Mouse (Mus musculus): ENCODE results near the gene Gm13271.
"Not testable (repeated sequence)": the region's sequence is repeated elsewhere in the genome, so short reads cannot be mapped to it uniquely, and the experiment has no call there.

The Gm13271 gene

GRCm38 (mm10) chr4:88761776-88762175 is 7.1 kb downstream of the Gm13271 start:
- peak; percentile 74 for DNase-seq

GRCm38 (mm10) chr4:88762341-88762740 is 7.7 kb downstream of the Gm13271 start:
- peak; percentile 21 for DNase-seq

DNA sequence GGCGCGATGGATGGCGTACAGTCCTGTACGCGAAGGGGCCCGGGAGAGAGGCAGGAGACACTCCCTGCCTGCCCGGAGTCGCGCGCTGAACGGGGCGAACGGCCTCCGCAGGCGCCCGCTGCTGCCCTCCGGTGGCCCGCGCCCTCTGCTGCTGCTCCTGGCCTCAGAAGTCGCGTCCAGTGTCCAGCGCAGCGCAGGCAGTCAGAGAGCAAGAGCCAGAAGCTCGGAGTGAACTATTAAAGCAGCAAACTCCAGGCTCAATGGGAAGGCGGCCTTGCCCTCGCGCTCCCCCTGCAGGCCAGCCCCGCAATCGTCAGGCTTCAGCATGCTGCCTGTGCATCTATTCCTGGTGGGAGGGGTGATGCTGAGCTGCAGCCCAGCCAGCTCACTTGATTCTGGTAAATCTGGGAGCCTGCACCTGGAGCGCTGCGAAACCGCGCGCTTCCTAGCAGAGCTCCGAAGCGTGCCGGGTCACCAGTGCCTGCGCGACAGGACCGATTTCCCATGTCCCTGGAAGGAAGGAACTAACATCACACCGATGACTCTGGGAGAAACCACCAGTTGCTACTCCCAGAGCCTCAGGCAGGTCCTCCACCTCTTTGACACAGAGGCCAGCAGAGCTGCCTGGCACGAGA is 8.8 kb downstream of the Gm13271 start:
- peak; percentile 74 for DNase-seq

DNA sequence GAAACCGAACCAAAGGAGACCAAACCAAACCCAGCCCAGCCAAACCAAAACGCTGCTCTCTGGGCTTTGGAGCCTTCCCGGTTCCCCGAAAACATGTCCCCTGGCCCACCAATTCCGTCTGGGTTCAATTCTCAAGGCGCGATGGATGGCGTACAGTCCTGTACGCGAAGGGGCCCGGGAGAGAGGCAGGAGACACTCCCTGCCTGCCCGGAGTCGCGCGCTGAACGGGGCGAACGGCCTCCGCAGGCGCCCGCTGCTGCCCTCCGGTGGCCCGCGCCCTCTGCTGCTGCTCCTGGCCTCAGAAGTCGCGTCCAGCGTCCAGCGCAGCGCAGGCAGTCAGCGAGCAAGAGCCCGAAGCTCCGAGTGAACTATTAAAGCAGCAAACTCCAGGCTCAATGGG is 18.9 kb downstream of the Gm13271 start, which contains the start of gene Gm13290:
TSS of gene Gm13290 (plus strand) at position 301 of the 400 bp plus-strand sequence.
- DNase-seq: not testable (repeated sequence)

DNA sequence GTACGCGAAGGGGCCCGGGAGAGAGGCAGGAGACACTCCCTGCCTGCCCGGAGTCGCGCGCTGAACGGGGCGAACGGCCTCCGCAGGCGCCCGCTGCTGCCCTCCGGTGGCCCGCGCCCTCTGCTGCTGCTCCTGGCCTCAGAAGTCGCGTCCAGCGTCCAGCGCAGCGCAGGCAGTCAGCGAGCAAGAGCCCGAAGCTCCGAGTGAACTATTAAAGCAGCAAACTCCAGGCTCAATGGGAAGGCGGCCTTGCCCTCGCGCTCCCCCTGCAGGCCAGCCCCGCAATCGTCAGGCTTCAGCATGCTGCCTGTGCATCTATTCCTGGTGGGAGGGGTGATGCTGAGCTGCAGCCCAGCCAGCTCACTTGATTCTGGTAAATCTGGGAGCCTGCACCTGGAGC is 22.0 kb downstream of the Gm13271 start, which contains the start of gene Gm13289:
TSS of gene Gm13289 (plus strand) at position 301 of the 400 bp plus-strand sequence.
- not testable (repeated sequence) for DNase-seq

- DNase-seq: not testable (repeated sequence)
Observed at GRCm38 (mm10) chr4:88779550-88779949, 24.9 kb downstream of the Gm13271 start, which contains the start of gene Gm13272. Gene Gm13272 (plus strand): TSS chr4:88779850.

DNA sequence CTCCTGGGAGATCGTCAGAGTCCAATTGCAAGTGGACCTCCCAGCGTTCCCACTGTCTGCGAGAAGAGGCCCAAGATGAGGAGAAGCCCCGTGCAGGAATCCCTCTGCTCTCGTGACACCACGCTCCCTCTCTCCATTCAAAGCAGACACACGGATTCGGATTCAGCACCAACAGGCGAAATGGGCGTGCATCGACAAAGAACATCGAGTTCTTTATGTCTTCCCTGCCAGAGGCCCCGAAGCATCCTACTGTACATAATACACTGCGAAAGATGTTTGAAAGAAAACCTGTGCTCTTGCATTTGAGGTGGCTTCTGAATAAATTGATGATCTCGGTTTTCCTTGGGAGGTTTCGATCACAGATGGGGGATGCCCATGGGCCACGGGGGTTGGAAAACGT is 25.7 kb downstream of the Gm13271 start:
- DNase-seq: peak; percentile 15

DNA sequence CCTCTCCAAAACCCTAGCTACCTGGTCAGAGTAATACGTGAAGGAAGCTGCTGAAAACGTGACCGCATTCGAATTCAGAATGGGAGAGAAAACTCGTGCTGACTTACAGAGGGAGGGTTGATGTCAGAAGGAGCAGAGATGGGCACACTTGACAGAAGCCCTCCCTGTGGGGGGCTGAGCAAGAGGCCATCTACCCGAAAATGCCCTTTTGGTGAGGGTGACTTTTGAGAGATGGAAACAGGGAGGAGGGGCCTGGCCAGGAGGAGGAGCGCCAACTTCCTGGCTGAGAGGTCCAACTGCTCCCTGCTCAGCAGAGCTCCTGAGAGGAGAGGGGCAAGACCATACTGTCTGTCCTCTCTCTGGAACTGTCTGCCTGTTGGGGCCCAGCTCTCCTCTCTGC is 27.2 kb downstream of the Gm13271 start, which contains the start of gene Ifnz:
TSS of gene Ifnz (plus strand) at position 301 of the 400 bp plus-strand sequence.
- not testable (repeated sequence) for DNase-seq

- peak; percentile 13 for DNase-seq
Observed at GRCm38 (mm10) chr4:88782335-88782734, 27.7 kb downstream of the Gm13271 start.

GRCm38 (mm10) chr4:88785409-88785808 is 30.7 kb downstream of the Gm13271 start, which contains the start of gene Gm13276:
Gene Gm13276 (plus strand): TSS chr4:88785709.
- not testable (repeated sequence) for DNase-seq

DNA sequence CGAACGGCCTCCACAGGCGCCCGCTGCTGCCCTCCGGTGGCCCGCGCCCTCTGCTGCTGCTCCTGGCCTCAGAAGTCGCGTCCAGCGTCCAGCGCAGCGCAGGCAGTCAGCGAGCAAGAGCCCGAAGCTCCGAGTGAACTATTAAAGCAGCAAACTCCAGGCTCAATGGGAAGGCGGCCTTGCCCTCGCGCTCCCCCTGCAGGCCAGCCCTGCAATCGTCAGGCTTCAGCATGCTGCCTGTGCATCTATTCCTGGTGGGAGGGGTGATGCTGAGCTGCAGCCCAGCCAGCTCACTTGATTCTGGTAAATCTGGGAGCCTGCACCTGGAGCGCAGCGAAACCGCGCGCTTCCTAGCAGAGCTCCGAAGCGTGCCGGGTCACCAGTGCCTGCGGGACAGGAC is 33.7 kb downstream of the Gm13271 start, which contains the start of gene Gm13277:
TSS of gene Gm13277 (plus strand) at position 231 of the 400 bp plus-strand sequence.
- peak; percentile 84 for DNase-seq

DNA sequence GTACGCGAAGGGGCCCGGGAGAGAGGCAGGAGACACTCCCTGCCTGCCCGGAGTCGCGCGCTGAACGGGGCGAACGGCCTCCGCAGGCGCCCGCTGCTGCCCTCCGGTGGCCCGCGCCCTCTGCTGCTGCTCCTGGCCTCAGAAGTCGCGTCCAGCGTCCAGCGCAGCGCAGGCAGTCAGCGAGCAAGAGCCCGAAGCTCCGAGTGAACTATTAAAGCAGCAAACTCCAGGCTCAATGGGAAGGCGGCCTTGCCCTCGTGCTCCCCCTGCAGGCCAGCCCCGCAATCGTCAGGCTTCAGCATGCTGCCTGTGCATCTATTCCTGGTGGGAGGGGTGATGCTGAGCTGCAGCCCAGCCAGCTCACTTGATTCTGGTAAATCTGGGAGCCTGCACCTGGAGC is 36.6 kb downstream of the Gm13271 start, which contains the start of gene Gm13278:
TSS of gene Gm13278 (plus strand) at position 301 of the 400 bp plus-strand sequence.
- not testable (repeated sequence) for DNase-seq

GRCm38 (mm10) chr4:88793936-88794675 is 39.4 kb downstream of the Gm13271 start, which contains the start of gene Gm13275:
Gene Gm13275 (plus strand): TSS chr4:88794487.
- peak; percentile 50 for DNase-seq

DNA sequence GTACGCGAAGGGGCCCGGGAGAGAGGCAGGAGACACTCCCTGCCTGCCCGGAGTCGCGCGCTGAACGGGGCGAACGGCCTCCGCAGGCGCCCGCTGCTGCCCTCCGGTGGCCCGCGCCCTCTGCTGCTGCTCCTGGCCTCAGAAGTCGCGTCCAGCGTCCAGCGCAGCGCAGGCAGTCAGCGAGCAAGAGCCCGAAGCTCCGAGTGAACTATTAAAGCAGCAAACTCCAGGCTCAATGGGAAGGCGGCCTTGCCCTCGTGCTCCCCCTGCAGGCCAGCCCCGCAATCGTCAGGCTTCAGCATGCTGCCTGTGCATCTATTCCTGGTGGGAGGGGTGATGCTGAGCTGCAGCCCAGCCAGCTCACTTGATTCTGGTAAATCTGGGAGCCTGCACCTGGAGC is 42.4 kb downstream of the Gm13271 start, which contains the start of gene Gm13279:
TSS of gene Gm13279 (plus strand) at position 301 of the 400 bp plus-strand sequence.
- not testable (repeated sequence) for DNase-seq

DNA sequence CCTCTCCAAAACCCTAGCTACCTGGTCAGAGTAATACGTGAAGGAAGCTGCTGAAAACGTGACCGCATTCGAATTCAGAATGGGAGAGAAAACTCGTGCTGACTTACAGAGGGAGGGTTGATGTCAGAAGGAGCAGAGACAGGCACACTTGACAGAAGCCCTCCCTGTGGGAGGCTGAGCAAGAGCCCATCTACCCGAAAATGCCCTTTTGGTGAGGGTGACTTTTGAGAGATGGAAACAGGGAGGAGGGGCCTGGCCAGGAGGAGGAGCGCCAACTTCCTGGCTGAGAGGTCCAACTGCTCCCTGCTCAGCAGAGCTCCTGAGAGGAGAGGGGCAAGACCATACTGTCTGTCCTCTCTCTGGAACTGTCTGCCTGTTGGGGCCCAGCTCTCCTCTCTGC is 44.7 kb downstream of the Gm13271 start, which contains the start of gene Gm13285:
TSS of gene Gm13285 (plus strand) at position 301 of the 400 bp plus-strand sequence.
- not testable (repeated sequence) for DNase-seq

DNA sequence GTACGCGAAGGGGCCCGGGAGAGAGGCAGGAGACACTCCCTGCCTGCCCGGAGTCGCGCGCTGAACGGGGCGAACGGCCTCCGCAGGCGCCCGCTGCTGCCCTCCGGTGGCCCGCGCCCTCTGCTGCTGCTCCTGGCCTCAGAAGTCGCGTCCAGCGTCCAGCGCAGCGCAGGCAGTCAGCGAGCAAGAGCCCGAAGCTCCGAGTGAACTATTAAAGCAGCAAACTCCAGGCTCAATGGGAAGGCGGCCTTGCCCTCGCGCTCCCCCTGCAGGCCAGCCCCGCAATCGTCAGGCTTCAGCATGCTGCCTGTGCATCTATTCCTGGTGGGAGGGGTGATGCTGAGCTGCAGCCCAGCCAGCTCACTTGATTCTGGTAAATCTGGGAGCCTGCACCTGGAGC is 48.3 kb downstream of the Gm13271 start, which contains the start of gene Gm13287:
TSS of gene Gm13287 (plus strand) at position 301 of the 400 bp plus-strand sequence.
- not testable (repeated sequence) for DNase-seq

Measured in kidney, postnatal 10 days (tissue).